Mouse (Mus musculus) spleen, adult 2 months (tissue): ENCODE measurements around the gene Col20a1.

Experiments used
- CTCF ChIP-seq: fragments of 200-500 bp; IDR thresholded peaks from 2 replicates; pipeline ENCODE4 v1.5.1; 2011; ENCODE audit warnings: mild to moderate bottlenecking, inconsistent platforms; ENCODE audit not compliant: insufficient read depth, insufficient read length, insufficient replicate concordance; ENCODE audit errors: extremely low read depth
- POLR2A ChIP-seq: fragments of 200-500 bp; IDR thresholded peaks from 2 replicates; pipeline ENCODE4 v1.6.1; 2011; ENCODE audit warnings: low read depth, low read length, inconsistent platforms

DNA sequence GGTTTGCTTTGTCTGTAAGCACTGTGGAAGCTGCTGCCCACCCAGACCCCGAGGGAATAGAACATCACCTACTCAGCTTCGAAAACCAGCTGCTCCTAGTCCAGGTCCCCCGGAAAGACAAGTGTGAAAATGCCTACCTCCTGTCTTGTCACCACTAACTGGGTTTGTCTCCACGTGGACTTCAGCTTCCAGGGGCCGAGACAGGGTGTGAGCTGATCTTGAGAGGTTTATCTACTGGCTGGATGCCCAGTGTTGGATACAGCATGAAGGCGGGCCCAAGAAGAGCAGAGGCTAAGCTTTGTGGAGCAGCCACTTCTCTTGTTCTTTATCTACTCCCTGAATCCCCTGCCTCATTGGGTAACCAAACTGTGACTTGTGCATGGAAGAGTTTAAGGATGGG, 47.0 kb downstream of the Col20a1 start:
- TF ChIP-seq CTCF (no peak), POLR2A (no peak)
